Mouse (Mus musculus): ENCODE data around the gene Tmed1.
"Not testable (repeated sequence)": the region's sequence is repeated elsewhere in the genome, so short reads cannot be mapped to it uniquely, and the experiment has no call there.

The Tmed1 gene

GRCm38 (mm10) chr9:21525937-21526633 is 16.0 kb upstream of the Tmed1 start, which contains the start of gene AB124611:
Gene AB124611, plus strand, starts transcription at chr9:21526176.
- DNase-seq (ENCODE audit: low read depth, low spot score) = no peak

GRCm38 (mm10) chr9:21525142-21525936 is 15.3 kb upstream of the Tmed1 start:
- no peak for DNase-seq (ENCODE audit: low read depth, low spot score)

- peak; percentile 60 for DNase-seq (ENCODE audit: low read depth, low spot score)
Observed at GRCm38 (mm10) chr9:21518690-21519089, 8.6 kb upstream of the Tmed1 start.

DNA sequence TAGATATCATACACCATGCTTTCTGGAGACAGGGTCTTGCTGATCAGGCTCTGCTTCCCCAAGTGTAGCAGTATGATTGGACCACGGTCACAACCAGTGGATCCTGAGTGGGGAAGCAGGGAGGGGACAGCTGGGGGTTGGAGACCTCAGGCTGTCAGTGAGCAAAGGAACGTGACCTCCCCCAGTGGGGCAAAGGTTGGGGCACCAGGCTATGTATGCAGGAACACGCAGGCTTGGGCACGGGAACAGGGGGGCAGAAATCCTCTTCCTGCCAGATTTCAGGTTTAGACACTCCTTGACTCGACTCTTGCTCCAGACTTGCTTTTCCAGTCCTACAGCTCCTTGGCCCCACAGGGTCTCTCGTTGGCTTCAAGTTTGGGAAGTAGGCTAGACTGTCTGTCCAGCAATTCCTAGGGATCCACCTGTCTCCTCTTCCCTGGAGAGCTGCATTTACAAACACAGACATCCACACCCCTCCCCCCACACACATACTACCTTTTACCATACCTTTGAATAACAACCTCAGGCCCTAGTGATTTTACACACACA is 8.0 kb upstream of the Tmed1 start:
- DNase-seq (ENCODE audit: low read depth, low spot score) = no peak

GRCm38 (mm10) chr9:21513466-21513865 is 3.4 kb upstream of the Tmed1 start:
- DNase-seq (ENCODE audit: low read depth, low spot score) = peak; percentile 33

- no peak for DNase-seq (ENCODE audit: low read depth, low spot score)
Observed at GRCm38 (mm10) chr9:21511052-21511451, 1.0 kb upstream of the Tmed1 start.

DNA sequence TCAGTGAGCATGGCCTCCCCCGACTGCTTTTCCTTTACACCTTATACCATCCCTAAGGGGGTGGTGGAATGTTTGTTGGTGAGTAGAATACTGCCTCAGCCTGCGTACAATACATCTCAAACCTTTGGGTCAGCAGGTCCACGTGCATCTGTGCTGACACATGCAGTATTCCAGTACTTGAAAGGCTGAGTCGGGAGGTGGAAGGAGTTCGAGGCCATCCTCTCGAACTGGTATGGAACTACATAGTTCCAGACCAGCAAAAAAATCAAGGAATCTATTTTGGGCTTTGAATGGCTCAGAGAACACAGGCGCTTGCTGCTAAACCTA is 600 bp upstream of the Tmed1 start:
- no peak for DNase-seq (ENCODE audit: low read depth, low spot score)

GRCm38 (mm10) chr9:21508871-21509404 is 1.1 kb downstream of the Tmed1 start:
- DNase-seq (ENCODE audit: low read depth, low spot score) = no peak

GRCm38 (mm10) chr9:21507753-21508430 is 2.2 kb downstream of the Tmed1 start:
- no peak for DNase-seq (ENCODE audit: low read depth, low spot score)

- DNase-seq (ENCODE audit: low read depth, low spot score) = no peak
Observed at GRCm38 (mm10) chr9:21505767-21506166, 4.3 kb downstream of the Tmed1 start.

GRCm38 (mm10) chr9:21503352-21503751 is 6.7 kb downstream of the Tmed1 start:
- DNase-seq (ENCODE audit: low read depth, low spot score) = no peak

DNA sequence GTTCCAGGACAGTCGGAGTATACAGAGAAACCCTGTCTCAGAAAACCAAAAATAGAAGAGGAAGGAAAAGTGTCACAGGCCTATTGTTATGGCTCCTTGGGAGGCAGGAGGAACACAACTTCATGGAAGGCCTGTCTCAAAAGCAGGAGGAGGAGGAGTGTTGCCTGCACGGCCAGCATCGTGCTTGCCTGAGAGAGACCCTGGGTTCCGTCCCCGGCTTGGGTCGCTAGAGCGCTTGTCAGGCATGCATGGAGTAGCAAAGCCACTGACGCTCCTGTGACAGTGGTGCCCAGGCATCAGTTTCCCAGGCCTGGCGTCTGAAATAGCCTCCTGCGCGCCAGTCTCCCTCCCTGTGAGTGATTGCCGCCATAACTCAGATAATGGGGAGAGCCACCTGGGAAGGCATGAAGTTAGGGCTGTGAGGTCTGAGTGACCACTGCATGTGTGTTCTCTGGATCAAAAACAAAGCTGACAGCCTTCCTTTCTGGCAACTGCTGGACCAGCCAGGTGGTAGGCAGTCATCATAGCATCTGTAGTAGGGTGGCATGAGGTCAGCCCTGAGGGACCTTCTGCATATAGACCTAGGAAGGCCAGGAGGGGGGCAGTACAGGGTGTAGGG is 11.7 kb downstream of the Tmed1 start:
- no peak for DNase-seq (ENCODE audit: low read depth, low spot score)

DNA sequence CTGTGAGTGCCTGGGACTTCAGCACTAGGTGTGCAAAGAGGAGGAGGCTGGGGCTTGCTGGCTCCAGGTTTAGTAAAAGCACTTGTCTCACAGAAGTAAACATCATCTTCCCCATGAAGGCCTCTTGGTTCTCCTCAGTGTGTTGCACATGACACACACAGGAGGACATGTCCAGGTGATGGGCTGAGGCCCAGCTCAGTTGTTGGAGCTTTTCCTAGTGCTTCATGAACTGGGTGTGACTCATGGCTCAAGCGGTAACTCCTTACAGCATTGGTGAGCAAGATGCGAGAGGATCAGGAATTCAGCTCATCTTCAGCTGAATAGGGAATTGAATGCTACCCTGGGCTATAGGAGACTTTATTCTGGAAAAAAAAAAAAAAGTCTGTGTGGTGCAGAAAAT is 12.4 kb downstream of the Tmed1 start:
- no peak for DNase-seq (ENCODE audit: low read depth, low spot score)

GRCm38 (mm10) chr9:21497050-21497542 is 13.0 kb downstream of the Tmed1 start:
- no peak for DNase-seq (ENCODE audit: low read depth, low spot score)

DNA sequence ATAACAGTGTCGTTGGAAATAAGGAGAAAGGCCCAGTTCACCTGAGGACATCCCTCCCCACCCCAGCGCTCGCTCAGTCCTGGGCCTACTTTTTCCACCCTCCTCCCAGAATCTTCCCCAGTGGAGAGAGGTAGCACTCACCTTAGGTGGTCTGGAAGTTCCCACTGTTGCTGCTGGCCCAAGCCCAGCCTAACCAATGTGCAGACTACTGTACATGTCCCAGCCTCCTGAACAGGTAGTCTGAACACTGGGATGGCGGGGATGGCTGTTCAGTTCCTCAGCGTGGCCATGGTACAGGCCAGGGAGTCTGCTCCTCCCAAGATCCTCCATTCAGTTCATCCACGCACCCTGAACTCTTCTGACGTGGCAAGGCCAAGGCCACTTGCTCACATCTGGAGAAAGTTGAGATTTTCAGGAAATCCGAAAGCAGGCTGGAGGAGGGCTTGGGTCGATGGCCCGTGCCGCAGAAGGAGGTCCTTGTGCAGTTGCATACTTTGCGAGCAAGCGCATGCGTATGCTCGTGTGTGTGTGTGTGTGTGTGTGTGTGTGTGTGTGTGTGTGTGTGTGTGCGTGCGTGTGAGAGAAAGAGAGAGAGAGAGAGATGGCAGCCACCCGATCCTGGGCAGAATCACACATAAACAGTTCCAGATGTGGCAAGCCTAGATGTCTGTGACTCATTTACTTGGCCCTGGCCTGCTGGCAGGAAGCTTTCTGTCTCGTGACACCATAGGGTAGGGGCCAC is 13.6 kb downstream of the Tmed1 start:
- no peak for DNase-seq (ENCODE audit: low read depth, low spot score)

GRCm38 (mm10) chr9:21494726-21495125 is 15.3 kb downstream of the Tmed1 start:
- DNase-seq (ENCODE audit: low read depth, low spot score) = no peak

GRCm38 (mm10) chr9:21493907-21494306 is 16.1 kb downstream of the Tmed1 start:
- DNase-seq (ENCODE audit: low read depth, low spot score) = no peak

DNA sequence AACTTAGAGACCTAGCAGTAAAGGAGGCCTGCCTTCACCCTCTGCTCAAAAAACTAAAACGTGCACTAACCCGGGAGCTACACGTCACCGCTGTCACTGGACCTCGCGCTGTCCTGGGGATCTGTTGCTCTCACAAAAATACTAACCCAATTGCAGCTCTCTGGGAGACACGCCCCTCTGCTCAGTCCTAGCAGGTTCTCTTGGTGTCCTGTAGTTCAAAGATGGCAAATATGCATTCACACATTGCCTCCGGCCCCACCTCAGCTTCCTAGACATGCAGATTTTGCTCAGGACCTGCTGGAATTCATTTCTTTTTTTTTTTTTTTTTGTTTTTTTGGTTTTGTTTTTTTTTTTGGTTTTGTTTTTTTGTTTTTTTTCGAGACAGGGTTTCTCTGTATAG is 19.4 kb downstream of the Tmed1 start:
- DNase-seq (ENCODE audit: low read depth, low spot score) = peak; percentile 55

DNA sequence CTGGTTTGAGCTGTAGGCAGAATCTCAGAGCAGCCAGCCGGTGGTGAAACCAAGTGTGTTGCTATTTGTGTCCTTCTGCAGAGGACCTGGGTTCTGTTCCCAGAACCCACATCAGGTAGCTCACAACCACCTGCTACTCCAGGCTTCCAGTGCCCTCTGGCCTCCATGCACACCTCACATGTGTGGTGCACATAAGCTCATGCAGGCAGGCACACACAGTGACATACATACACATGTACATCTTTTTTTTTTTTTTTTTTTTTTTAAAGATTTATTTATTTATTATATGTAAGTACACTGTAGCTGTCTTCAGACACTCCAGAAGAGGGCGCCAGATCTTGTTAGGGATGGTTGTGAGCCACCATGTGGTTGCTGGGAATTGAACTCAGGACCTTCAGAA is 21.8 kb downstream of the Tmed1 start:
- DNase-seq (ENCODE audit: low read depth, low spot score) = not testable (repeated sequence)

- no peak for DNase-seq (ENCODE audit: low read depth, low spot score)
Observed at GRCm38 (mm10) chr9:21484065-21484464, 26.0 kb downstream of the Tmed1 start.

DNA sequence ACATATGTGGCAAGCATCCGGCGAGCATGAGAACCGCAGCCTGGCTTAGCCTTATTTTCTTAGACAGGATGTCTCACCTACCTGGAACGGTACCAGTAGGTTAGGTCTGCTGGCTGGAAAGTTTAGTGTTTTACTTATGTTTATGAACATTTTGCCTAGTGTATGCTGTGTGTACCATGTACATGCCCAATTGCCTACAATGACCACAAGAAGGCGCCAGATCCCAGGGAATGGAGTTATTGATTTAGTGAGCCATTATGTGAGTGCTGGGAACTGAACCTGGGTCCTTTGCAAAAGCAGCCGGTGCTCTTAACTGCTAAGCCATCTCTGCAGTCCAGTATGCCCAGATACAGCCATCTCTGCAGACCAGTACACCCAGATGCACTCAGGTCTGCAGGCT is 32.3 kb downstream of the Tmed1 start:
- DNase-seq (ENCODE audit: low read depth, low spot score) = peak; percentile 39

Measured in ES-CJ7 (cell line).